Mouse (Mus musculus) kidney, adult 18-20 months (tissue): ENCODE data around the gene Crtc1.
A peak's percentile ranks its signal among the peaks of the same experiment; 100 is the strongest.

Experiments used
- DNase-seq: peaks from one replicate; pipeline ENCODE4 v3.0.0; 2021

Gene Crtc1

GRCm38 (mm10) chr8:70439055-70439847 is at the start of gene Crtc1:
Crtc1 (minus strand) TSS chr8:70439579.
- peak; percentile 97 for DNase-seq

DNA sequence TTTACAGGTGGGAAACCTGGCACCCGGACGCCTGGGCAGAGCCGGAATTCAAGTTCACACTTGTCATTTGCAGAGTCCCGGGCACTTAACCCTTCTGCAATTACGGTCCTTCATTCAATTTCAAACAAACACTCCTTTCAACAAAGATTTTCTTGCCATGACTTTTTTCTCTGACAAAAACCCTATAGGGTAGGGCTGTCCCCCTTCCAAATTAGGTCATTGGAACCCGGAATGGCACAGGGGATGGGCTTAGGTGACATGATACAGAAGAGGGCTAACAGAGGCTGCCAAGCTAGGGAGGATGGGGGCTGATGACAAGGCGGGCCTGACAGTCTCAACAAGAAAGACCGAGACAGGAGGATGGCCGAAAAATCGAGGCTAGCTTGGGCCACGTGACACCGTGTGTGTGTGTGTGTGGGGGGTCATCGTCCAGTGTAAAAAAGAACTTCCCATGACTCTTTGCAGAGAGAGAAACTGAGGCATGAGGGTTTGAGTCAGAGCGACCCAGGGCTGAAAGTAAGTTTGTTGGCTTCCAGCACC is 49.6 kb upstream of the Crtc1 start:
- DNase-seq, result no peak

DNA sequence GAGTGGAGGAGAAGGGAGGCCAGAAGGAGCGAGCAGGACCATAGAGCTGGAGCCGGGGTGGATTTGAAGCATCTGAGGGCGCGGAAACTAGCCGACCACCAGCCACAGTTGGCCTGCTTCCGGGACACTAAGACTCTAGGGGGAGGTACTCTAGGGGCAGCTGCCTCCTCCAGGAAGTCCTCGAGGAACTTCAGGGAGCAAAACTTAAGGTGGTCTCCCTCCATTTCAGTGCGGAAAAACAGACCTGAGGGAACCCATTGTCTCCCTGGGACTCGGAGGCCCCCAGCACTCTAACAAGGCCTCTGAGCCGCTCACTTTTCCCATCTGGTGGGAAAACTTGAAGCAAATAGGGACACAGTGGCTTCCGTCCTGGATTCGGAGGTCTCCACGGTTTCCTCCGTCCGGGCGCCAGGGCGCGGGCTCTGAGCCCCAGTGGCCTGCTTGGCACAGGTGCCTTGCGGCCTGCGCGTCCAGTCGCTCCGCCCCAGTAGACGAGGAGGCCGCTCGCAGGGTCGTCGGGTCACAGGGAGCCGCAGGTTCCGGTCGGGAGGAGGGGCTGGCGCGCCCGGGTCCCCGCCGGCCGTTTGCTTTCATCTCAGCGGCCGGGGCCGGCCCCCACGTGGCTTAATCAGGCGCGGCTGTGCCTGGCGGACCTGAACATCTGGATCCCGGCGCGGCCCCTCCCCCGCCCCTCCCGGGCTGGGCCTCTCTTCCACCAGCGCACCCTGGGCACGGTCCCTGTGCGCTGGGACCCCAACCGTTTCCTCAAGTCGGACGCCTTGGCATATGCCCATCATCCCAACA is 48.8 kb upstream of the Crtc1 start:
- peak; percentile 51 for DNase-seq

DNA sequence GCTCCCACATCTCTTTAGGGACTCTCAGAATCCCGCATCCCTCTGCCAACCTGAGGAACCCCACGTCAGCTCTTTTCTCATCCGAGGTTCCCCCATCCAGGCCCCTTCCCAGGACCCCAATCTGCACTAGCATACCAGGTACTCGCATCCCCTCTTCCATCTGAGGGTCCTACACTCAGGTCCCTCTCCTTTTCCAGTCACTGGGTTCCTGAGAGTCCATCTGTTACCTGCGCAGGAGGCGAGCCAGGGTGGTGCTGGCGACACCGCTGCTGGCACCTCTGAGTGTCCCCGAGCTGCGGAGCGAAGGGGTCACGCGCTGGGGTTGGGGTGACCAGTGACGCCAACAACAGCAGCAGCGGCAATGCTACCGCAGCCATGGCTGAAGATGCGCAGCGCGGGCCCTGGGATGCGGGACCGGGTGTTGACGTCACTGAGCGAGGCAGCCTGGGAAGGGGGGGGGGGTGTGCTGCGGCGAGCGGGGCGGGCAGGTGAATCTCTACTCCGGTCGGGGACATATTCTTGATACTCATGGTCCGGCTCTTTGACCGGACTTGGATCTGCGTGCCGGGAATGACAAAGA is 47.7 kb upstream of the Crtc1 start, which contains the start of gene Tmem59l:
Tmem59l (minus strand) TSS at position 418 of the 580 bp plus-strand sequence.
- DNase-seq, result no peak

DNA sequence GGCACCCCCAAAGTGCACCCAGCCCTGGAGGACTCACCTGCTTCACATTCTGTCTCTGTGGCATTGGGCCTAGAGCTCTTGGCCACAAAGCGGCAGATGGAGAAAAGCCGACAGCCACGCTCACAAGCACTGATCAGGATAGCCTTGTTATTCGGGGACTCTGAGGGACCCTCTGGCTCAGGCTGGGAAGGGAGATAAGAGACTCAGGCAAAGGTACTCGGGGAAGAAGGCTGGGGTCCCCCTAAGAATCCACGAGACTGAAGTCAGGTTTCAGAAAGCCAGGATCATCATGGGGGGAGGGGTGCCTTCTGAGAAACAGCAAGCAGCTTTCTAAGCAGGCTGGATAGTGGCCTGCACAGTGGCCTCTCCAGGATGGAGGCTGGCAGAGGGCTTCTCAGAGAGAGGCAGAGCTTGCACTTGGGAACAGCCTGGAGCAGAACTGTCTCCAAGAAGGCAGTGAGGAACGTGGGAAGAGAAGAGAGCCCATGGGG is 46.9 kb upstream of the Crtc1 start:
- DNase-seq, result no peak

DNA sequence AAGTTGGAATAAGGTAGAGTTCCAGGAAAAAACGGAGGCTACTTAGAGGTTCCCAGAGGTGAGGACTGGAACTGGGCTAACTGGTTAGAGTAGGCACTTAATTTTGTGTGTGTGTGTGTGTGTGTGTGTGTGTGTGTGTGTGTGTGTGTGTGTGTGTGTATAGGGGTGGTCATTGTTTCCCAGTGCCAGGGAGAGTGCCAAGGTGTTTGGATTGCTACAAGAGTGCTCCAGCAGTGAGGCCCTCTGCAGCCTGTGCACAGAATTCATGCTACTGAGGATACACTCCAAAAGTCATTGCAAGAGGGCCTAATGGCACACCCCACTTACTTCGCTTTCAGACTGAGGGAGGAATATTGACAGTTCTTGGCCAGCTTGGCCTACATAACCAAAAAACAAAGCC is 43.6 kb upstream of the Crtc1 start:
- DNase-seq, result no peak

DNA sequence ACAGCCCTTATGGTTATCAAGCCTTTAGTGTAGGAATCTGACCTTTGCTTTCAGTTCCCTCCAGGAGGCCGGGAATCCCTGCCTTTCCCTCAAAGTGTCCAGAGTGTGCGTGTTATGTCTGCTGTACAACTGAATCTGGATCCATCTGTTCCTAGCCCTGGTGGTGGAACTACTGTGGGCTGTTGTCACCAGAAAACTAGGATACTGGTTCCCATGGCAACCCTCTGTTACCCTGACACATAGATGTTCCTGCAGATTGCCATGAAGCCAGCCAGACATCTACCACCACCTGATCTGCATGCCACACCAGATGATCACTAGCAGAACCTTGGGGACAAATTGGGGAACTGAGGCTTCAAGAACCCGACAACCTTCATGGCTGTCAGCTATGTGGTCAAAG is 42.5 kb upstream of the Crtc1 start:
- no peak for DNase-seq

DNA sequence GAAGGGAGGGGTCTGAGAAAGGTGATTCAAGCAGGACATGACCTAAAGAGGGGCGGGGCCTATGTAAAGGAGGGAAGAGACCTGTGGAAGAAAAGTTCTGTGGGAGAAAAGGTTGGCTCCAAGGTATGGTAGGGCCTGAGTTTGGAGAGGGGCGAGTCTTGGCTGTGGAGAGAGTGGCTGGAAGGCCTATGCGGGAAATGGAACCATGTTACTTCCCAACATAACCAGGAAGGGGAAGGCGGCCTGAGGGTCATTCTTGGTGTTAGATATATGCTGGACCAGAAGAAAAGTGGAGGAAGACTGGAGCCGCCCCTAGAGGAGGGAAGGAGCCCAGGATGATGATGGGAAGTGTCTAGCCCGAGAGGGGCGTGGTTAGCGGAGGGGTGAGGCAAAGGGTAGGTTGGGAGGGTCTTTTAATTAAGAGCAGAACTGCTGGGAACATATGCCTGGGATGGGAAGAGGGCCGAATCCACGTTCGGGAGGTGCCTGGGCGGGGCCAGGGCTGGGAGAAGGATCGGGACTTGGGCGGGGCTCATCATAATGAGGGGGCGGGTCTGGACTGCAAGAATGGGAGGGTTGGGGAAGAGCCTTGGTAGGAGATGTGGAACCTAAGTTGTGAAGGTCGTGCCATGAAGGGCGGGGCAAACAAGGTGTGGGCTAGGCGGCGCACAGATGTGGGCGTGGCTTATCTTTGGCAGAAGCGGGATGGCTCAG is 38.0 kb upstream of the Crtc1 start:
- no peak for DNase-seq

GRCm38 (mm10) chr8:70476333-70477268 is 37.2 kb upstream of the Crtc1 start, which contains the start of gene Klhl26:
Klhl26 (minus strand) TSS chr8:70476968.
- peak; percentile 98 for DNase-seq

GRCm38 (mm10) chr8:70471856-70472255 is 32.5 kb upstream of the Crtc1 start:
- DNase-seq, result no peak

DNA sequence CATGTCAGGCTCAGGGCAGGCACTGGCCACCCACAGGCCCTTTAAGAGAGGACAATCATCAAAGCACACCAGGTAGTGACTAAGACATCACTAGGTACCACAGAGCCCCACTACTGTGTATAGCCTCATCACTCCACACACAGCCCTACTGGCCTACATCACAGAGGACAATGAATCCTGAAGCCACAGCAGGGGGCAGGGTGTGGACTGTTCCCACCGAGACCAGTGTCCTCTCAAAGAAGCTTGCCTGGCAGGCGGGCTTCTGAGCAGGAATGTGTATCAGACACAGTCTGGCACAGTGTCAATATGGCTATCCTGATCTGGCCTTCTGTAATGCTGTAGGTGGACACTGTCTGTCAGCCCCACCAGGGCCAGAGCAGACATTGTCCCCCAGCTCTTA is 30.6 kb upstream of the Crtc1 start:
- no peak for DNase-seq

DNA sequence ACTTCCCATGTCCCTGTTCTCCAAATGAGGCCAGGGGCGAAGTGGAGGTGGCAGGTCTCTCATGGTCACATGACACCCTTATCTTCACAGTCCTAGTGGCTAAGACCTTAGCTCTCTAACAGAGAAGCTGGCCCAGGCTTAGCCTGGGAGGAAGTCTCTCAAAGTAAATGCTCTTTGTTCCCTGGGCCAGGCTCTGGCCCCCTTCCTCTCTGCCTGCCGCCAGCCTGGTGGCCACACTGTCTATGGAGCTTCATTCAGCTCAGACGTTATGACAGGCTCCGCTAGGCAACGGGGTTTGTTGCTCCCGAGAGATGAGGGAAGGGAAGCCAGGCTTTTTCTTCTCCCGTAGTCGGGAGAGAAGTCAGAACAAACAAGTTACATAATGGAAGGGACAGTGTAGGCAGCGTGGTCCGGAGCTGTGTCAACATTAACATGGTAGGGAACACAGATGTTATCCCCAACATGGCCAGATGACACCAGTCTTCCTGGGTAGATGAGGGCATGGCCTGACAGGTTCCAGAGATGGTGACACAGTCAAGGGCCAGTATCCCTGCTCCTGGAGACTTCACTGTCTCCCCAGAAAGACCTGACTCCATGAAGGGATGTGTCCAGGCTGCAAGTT is 30.0 kb upstream of the Crtc1 start:
- no peak for DNase-seq

DNA sequence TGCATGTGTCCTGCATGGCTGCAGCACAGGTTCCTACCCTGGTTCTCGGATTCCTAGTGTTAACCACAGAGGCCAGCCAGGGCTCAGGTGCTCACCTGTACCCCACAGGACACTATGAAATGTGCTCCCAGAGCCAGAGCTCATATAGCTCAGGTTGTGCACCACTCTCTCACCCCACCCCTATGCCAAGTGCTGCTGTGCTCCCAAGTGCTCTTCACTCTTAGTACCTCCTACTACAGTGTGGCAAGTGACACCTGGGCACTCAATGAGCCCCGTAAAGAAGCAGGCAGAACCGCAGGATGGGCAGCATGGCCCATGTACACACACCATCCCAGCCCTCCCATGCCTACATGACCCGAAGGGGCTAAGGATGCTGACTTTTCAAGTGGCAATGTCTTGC is 29.4 kb upstream of the Crtc1 start:
- no peak for DNase-seq

GRCm38 (mm10) chr8:70467907-70468306 is 28.5 kb upstream of the Crtc1 start:
- no peak for DNase-seq

DNA sequence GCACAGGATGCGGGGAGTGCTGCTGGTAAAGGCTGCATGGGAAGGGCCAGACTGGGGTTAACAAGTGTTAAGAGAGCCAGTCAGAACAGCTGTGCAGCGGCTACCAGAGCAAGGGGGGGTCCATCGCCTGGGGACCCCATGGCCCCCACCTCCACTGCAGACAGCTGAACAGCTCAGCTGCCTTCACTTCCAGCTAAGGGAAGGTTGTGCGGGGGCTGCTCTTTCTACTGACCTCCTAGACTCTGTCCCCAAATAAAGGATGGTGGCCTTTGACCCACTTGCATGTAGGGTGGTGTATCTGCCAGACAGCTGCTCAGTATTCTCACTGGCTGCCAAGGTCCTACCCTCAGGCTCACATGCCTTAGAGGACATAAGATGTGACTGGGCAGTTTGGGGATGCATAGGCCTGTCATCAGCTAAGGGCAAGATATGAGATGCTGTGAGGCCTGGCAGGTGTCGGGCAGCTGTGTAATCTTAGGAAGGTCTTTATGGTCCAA is 27.9 kb upstream of the Crtc1 start:
- no peak for DNase-seq

DNA sequence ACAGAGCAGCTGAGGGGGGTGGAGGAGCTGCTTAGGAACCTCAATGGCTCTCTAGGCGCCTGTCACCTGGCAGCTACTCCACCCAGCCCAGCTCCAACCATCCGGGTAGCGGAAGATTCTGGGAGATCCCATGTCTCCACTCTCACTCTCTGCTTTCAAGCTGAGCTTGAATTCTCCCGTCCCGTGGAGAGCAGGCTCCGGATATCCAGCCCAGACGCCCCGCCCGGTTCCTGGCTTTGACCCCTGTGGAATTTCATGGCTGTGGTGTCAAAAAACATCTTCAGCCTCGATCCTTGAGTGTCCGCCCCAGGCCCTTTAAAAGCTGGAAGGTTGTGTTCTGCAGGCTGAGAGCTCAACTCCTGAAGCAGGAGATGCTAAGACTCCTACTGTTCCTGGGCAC is 27.4 kb upstream of the Crtc1 start:
- DNase-seq, result peak; percentile 40

DNA sequence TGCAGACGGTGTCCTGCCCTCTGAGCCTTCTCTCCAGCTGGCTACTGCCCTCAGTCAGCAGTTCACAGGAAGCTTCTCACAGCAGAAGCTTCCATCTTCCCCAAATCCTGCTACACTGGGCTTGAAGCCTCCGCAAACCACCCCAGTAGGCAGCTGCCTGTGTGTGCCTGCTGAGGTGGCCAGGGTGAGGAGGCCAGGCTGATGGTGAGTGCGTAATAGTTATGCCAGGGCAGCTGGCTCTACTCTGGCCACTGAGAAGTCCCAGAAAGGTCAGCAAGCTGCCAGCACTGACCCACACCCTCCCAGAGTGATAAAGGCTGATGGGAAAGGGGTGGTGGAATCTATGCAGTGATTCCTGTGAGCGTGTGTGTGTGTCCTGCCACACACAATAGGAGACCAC is 26.9 kb upstream of the Crtc1 start:
- no peak for DNase-seq

GRCm38 (mm10) chr8:70465701-70466100 is 26.3 kb upstream of the Crtc1 start:
- no peak for DNase-seq

DNA sequence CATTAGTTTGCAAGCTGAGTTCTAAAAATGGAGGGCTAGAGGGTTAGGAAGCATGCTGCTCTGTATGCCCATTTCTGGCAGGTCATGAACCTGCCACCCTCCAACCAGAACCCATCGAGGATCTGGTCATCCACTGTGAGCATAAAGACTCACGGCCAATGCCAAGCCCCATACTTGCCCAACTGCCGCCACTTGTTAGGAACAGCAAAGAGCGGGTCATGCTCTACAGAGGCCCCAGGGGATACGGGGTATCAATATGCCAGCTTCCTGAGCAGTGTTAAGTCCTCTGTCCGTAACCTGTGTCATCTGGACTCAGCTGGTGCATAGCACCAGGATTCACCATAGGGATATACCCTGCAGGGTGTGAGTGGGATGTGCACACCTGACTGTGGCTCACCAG is 24.8 kb upstream of the Crtc1 start:
- no peak for DNase-seq

DNA sequence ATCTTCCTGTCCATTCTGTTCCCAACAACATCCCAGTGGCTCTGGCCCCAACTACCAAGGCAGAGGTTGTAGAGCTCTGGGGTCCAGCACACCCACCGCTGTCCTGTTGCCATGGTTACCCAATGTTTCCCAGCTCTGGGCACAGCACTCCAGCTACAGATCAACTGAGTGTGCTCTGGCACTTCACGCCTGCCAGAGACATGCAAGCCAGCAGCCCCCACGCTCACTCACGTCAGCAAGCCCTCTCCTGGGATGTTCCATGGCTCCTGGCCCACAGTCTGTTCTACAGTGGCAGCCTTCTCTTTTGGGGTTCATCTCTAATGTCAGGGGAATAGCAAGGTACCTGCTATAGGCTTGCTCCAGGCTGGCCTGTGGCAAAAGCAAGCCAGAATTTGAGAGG is 23.9 kb upstream of the Crtc1 start:
- DNase-seq, result no peak

GRCm38 (mm10) chr8:70462516-70462813 is 23.1 kb upstream of the Crtc1 start:
- DNase-seq, result no peak
